Mouse (Mus musculus): ENCODE results near the gene Pecam1.

Pecam1 gene

GRCm38 (mm10) chr11:106770195-106770974 is 20.0 kb upstream of the Pecam1 start:
- 93% methylated on average over 9 of the region's 9 CpGs for WGBS

GRCm38 (mm10) chr11:106767516-106767915 is 17.1 kb upstream of the Pecam1 start:
- WGBS = 96% methylated on average over 4 of the region's 4 CpGs

- WGBS = 91% methylated on average over 4 of the region's 4 CpGs
Observed at GRCm38 (mm10) chr11:106766611-106767162, 16.3 kb upstream of the Pecam1 start.

- 86% methylated on average over 9 of the region's 9 CpGs for WGBS
Observed at GRCm38 (mm10) chr11:106762800-106763185, 12.4 kb upstream of the Pecam1 start.

- WGBS = 77% methylated on average over 5 of the region's 5 CpGs
Observed at GRCm38 (mm10) chr11:106762139-106762799, 11.8 kb upstream of the Pecam1 start.

- 90% methylated on average over 5 of the region's 5 CpGs for WGBS
Observed at GRCm38 (mm10) chr11:106760511-106760910, 10.1 kb upstream of the Pecam1 start.

- WGBS = 92% methylated on average over 3 of the region's 3 CpGs
Observed at GRCm38 (mm10) chr11:106759028-106759427, 8.6 kb upstream of the Pecam1 start.

- WGBS = 44% methylated on average over 5 of the region's 5 CpGs
Observed at GRCm38 (mm10) chr11:106755583-106755982, 5.2 kb upstream of the Pecam1 start.

GRCm38 (mm10) chr11:106753314-106753713 is 2.9 kb upstream of the Pecam1 start:
- 92% methylated on average over 6 of the region's 6 CpGs for WGBS

GRCm38 (mm10) chr11:106752103-106752502 is 1.7 kb upstream of the Pecam1 start:
- WGBS = 81% methylated on average over 7 of the region's 7 CpGs

- 84% methylated on average over 17 of the region's 17 CpGs for WGBS
Observed at GRCm38 (mm10) chr11:106751039-106752018, 901 bp upstream of the Pecam1 start, which contains the start of gene Milr1. TSS of gene Milr1 (plus strand) at chr11:106751226.

GRCm38 (mm10) chr11:106749557-106750120 is 789 bp downstream of the Pecam1 start:
- 93% methylated on average over 7 of the region's 7 CpGs for WGBS

GRCm38 (mm10) chr11:106744949-106745348 is 5.5 kb downstream of the Pecam1 start:
- 90% methylated on average over 5 of the region's 5 CpGs for WGBS

GRCm38 (mm10) chr11:106742388-106742841 is 8.0 kb downstream of the Pecam1 start:
- WGBS = 41% methylated on average over 6 of the region's 6 CpGs

- 95% methylated on average over 3 of the region's 3 CpGs for WGBS
Observed at GRCm38 (mm10) chr11:106741826-106742225, 8.6 kb downstream of the Pecam1 start.

- WGBS = 48% methylated on average over 6 of the region's 6 CpGs
Observed at GRCm38 (mm10) chr11:106741232-106741631, 9.2 kb downstream of the Pecam1 start.

- WGBS = 94% methylated on average over 5 of the region's 8 CpGs
Observed at GRCm38 (mm10) chr11:106740724-106741123, 9.7 kb downstream of the Pecam1 start.

- 89% methylated on average over 2 of the region's 2 CpGs for WGBS
Observed at GRCm38 (mm10) chr11:106739116-106739515, 11.3 kb downstream of the Pecam1 start.

- 22% methylated on average over 12 of the region's 12 CpGs for WGBS
Observed at GRCm38 (mm10) chr11:106737178-106737621, 13.2 kb downstream of the Pecam1 start.

GRCm38 (mm10) chr11:106736614-106737013 is 13.8 kb downstream of the Pecam1 start:
- WGBS = 72% methylated on average over 3 of the region's 3 CpGs

GRCm38 (mm10) chr11:106730714-106731113 is 19.7 kb downstream of the Pecam1 start:
- 77% methylated on average over 4 of the region's 4 CpGs for WGBS
